Mouse (Mus musculus) right cerebral cortex, adult 2 months (tissue): ENCODE measurements around the gene Dhx37.
A peak's percentile ranks its signal among the peaks of the same experiment; 100 is the strongest.
"Not testable (repeated sequence)": the region's sequence is repeated elsewhere in the genome, so short reads cannot be mapped to it uniquely, and the experiment has no call there.

Experiments
- DNase-seq, 2 experiments: peaks; one replicate each; pipeline ENCODE4 v3.0.0; 2021 to 2022; ENCODE audit warnings: low spot score in 2 of 2

The Dhx37 gene

GRCm38 (mm10) chr5:125407910-125408575 is 25.9 kb downstream of the Dhx37 start:
- DNase-seq: no peak

GRCm38 (mm10) chr5:125407020-125407830 is 26.7 kb downstream of the Dhx37 start:
- DNase-seq: no peak

- peak in 1 of 2 experiments; percentile 68 for DNase-seq
These were observed 27.5 kb downstream of the Dhx37 start for GRCm38 (mm10) chr5:125406322-125407016.

- peak; percentile 96 for DNase-seq
These were observed 28.2 kb downstream of the Dhx37 start for GRCm38 (mm10) chr5:125405546-125406248.

- DNase-seq: peak; percentile 67 to 85
These were observed 28.9 kb downstream of the Dhx37 start for GRCm38 (mm10) chr5:125404903-125405545.

- no peak for DNase-seq
These were observed 29.4 kb downstream of the Dhx37 start for GRCm38 (mm10) chr5:125404536-125404902.

GRCm38 (mm10) chr5:125403481-125404465 is 30.1 kb downstream of the Dhx37 start:
- DNase-seq: peak; percentile 87 to 88

- DNase-seq: no peak
These were observed 30.9 kb downstream of the Dhx37 start for GRCm38 (mm10) chr5:125402991-125403390.

- DNase-seq: no peak
These were observed 31.4 kb downstream of the Dhx37 start for GRCm38 (mm10) chr5:125402476-125402875.

- DNase-seq: no peak
These were observed 33.0 kb downstream of the Dhx37 start for GRCm38 (mm10) chr5:125400903-125401302.

- no peak for DNase-seq
These were observed 38.9 kb downstream of the Dhx37 start for GRCm38 (mm10) chr5:125395008-125395407.

- peak in 1 of 2 experiments; percentile 82 for DNase-seq
These were observed 40.0 kb downstream of the Dhx37 start for GRCm38 (mm10) chr5:125393622-125394603.

GRCm38 (mm10) chr5:125392977-125393621 is 40.8 kb downstream of the Dhx37 start:
- DNase-seq: peak; percentile 96 to 97

GRCm38 (mm10) chr5:125392618-125392976 is 41.3 kb downstream of the Dhx37 start:
- DNase-seq: peak in 1 of 2 experiments; percentile 54

GRCm38 (mm10) chr5:125392176-125392575 is 41.7 kb downstream of the Dhx37 start:
- DNase-seq: not testable (repeated sequence)

GRCm38 (mm10) chr5:125391609-125392008 is 42.3 kb downstream of the Dhx37 start:
- peak; percentile 88 to 92 for DNase-seq

GRCm38 (mm10) chr5:125390906-125391477 is 42.9 kb downstream of the Dhx37 start:
- DNase-seq: no peak
